Mouse (Mus musculus) cerebellum, adult 2 months (tissue): Measurements from ENCODE around the gene Gsc2.

ENCODE experiments used
- CTCF ChIP-seq: fragments of 200-500 bp; IDR thresholded peaks from 2 replicates; pipeline ENCODE4 v1.5.1; 2011; ENCODE audit warnings: low read depth, mild to moderate bottlenecking, control low read depth, low read length, moderate library complexity, borderline replicate concordance; ENCODE audit not compliant: insufficient read depth
- POLR2A ChIP-seq: fragments of 200-500 bp; IDR thresholded peaks from 2 replicates; pipeline ENCODE4 v1.6.1; 2011; ENCODE audit warnings: low read length, control low read depth, borderline replicate concordance; ENCODE audit not compliant: insufficient read depth

GRCm38 (mm10) chr16:17951618-17952017 is 36.8 kb upstream of the Gsc2 start:
- TF ChIP-seq CTCF = no peak
- TF ChIP-seq POLR2A = no peak
